Mouse (Mus musculus) C3H10T1/2 (cell line): Measurements from ENCODE around the gene Rab5c. TPM values are rescaled to one million over a fixed set of nuclear protein-coding genes. Genes with fewer than 3 reads are reported as not detected.

Experiments
- polyA plus RNA-seq, 2 experiments: library from polyadenylated mRNA; unstranded; fragments of >200 nt; fragmentation: generic; extraction: Trizol; gene quantifications; one replicate each; pipeline ENCODE4 v1.2.1; 2012; ENCODE audit warnings: missing spikeins in 2 of 2

Rab5c gene
- 100 to 1,000 TPM; 160 to 229 TPM for polyA plus RNA-seq

GRCm38 (mm10) chr11:100738066-100738604 lies at the start of gene Rab5c:
Rab5c (minus strand) TSS chr11:100738215.

GRCm38 (mm10) chr11:100770646-100771408 lies 32.8 kb upstream of the Rab5c start, which contains the start of gene Ghdc:
Ghdc (minus strand) TSS chr11:100770957.

DNA sequence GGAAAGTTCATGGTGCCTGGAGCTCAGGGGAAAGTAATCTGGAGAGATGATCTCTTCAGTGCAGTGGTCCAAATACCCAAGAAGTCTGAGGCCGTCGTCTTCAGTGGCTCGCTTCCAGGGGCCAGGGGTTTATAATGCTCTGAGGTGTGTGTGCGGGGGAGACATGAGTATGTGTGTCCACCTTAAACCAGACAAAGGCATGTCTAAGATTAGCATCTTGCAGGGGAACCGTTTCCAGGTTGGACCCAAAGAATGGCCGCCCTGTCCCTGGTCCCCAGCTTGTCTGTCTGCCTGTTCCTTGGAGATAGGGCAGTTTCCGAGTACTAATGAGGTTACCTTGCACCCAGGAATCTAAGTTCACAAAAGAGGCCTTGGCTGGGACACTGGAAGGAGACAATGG lies 24.8 kb upstream of the Rab5c start, which contains the start of gene Hcrt:
Gene Hcrt (minus strand): TSS at position 101 of the 400 bp plus-strand sequence.

DNA sequence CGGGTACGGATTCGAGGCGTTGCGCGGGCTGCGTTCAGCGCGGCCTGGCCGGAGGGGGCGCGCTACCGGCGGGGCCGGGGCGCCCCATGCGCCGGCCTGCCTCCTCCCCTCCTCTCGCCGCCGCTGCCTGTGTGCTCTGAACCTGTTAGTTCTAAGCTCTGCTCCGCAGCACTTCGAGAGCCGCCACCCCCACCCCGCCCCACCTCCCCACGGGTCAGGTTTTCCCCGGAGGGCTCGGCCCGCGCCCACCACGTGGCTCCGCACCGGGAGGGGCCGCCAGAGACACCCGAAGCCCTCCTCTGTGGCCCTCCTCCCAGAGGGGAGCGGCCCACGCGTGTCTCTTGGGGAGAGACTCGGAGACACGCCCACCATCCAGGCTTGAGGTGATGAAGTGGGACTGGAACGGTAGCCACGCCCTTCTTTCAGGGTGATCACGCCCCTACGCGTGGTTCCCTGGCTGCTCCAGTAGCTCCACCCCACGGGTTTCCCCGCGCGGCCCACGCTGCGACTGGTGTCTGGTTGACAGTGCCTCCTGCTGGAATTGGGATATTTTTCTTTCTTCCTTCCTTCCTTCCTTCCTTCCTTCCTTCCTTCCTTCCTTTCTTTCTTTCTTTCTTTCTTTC lies 21.7 kb upstream of the Rab5c start, which contains the start of gene Kcnh4:
Gene Kcnh4 (minus strand): TSS at position 332 of the 623 bp plus-strand sequence.

GRCm38 (mm10) chr11:100713735-100714533 lies 24.1 kb downstream of the Rab5c start, which contains the start of gene Hspb9:
Hspb9 (plus strand) TSS chr11:100713850.

DNA sequence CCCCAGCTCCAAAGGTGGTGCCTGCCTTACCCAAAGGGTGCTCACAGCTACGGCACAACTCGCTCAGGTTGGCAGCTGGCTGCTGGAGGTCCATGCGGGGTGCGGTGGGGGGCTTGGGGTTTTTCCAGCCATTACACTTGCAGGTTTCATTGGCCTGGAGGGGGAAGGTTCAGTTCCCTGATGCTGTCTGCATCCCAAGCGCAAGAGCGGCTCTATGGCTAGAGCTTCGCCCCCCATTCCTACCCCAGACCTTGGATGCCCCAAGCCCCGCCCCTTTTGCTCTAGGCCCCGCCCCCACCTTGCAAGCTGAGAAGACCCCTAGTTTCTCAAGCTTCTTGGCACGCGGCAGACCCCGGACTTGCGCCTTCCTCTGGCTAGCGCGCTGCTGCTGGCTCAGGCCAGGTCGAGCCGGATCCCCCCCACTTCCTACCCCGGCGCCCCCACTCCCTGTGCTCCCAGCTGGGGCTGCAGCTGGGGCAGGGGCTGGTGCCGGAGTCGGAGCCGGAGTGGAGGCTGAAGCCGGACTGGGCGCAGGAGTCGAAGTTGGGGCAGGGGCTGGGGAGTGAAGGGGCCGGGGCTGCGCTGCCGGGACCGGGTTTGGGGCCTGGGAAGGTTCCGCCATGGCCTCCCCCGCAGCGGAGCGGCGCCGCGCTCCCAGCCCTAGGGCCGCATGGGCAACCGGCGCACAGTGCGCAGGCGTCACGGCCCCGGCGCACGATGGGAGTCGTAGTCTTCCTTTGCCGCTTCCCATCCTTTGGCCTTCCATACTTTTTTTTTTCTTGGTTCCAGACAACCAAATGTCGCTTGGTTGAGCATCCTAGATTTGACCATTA lies 26.0 kb downstream of the Rab5c start, which contains the start of gene Kat2a:
Gene Kat2a (minus strand): TSS at position 683 of the 833 bp plus-strand sequence.

GRCm38 (mm10) chr11:100703851-100704531 lies 34.0 kb downstream of the Rab5c start, which contains the start of gene Dhx58:
Dhx58 (minus strand) TSS chr11:100704271.

DNA sequence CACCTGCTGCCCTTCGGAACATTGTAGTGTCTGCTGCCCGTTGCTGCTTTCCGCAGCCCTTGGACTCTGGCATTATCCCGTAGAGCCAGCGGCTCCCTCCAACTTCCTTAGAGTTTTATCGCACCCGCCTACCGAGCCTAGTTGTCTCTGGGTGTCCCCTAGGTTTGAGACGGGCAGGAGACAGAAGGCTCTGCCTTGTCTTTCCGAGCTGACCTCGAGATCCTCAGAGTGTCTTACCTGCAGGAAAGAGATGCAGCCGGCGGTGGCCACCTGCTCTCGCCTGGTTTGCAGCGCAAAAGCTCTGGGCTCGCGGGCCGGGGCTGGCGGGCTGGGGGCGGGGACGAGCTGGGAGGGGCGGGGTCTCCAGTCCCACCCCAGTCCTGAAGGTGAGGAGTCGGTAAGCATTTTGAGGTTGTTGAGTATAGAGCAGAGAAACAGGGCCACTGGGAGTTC lies 45.8 kb downstream of the Rab5c start, which contains the start of gene Zfp385c:
Gene Zfp385c (minus strand): TSS at position 292 of the 453 bp plus-strand sequence.

Other genes starting within 250 kb of the Rab5c start
- 10 to 100 TPM; 34.3 to 98.6 TPM for gene Acly, start 210.2 kb downstream of the Rab5c start, polyA plus RNA-seq
- under 1 TPM; 0.14 to 0.72 TPM for gene Ttc25, start 192.6 kb downstream of the Rab5c start, polyA plus RNA-seq
- 10 to 100 TPM in 1 of 2 experiments, 1 to 10 TPM in 1; 8.2 to 26.1 TPM for gene Cnp, start 163.3 kb downstream of the Rab5c start, polyA plus RNA-seq
- 10 to 100 TPM; 26.0 to 56.3 TPM for gene Nkiras2, start 119.0 kb downstream of the Rab5c start, polyA plus RNA-seq
- 100 to 1,000 TPM in 1 of 2 experiments, 10 to 100 TPM in 1; 26.2 to 140 TPM for gene Dnajc7, start 118.0 kb downstream of the Rab5c start, polyA plus RNA-seq
- under 1 TPM; 0.04 to 0.05 TPM for gene Zfp385c, start 45.8 kb downstream of the Rab5c start, polyA plus RNA-seq
- gene Dhx58, start 33.9 kb downstream of the Rab5c start, polyA plus RNA-seq, result 1 to 10 TPM in 1 of 2 experiments, under 1 TPM in 1; 0.60 to 7.9 TPM
- 10 to 100 TPM; 60.0 to 66.4 TPM for gene Kat2a, start 25.8 kb downstream of the Rab5c start, polyA plus RNA-seq
- under 1 TPM; 0.34 to 0.59 TPM for gene Hspb9, start 24.4 kb downstream of the Rab5c start, polyA plus RNA-seq
- under 1 TPM in 1 of 2 experiments, not detected in 1; 0.01 TPM for gene Kcnh4, start 21.7 kb upstream of the Rab5c start, polyA plus RNA-seq
- not detected for gene Hcrt, start 24.7 kb upstream of the Rab5c start, polyA plus RNA-seq
- 10 to 100 TPM in 1 of 2 experiments, 1 to 10 TPM in 1; 5.6 to 24.7 TPM for gene Ghdc, start 32.7 kb upstream of the Rab5c start, polyA plus RNA-seq
- 10 to 100 TPM in 1 of 2 experiments, 1 to 10 TPM in 1; 4.0 to 25.5 TPM for gene Stat5b, start 112.5 kb upstream of the Rab5c start, polyA plus RNA-seq
- 10 to 100 TPM in 1 of 2 experiments, 1 to 10 TPM in 1; 5.4 to 67.1 TPM for gene Stat5a, start 121.1 kb upstream of the Rab5c start, polyA plus RNA-seq
- gene Stat3, start 201.3 kb upstream of the Rab5c start, polyA plus RNA-seq, result 10 to 100 TPM in 1 of 2 experiments, 1 to 10 TPM in 1; 5.2 to 83.6 TPM
- 1,000 to 10,000 TPM in 1 of 2 experiments, 100 to 1,000 TPM in 1; 353 to 1,064 TPM for gene Cavin1, start 232.7 kb upstream of the Rab5c start, polyA plus RNA-seq